In genomic region chr12:85270319-85270718, GRCm38 (mm10) we compare ENCODE assay signal across 8 mouse cellular contexts. TPM values are rescaled to one million over a fixed set of nuclear protein-coding genes. Genes with fewer than 3 reads are reported as not detected.
DNase-seq lines count a peak whose midpoint lies in the region; ATAC-seq and TF ChIP-seq lines count a peak whose summit lies in the region.

Gene Mlh3 (minus strand): TSS chr12:85270599.

- H3K9ac ChIP-seq in lung, embryonic 15.5 days, result peak within 1 kb of the TSS; percentile 70

- peak within 1 kb of the TSS; percentile 72 for H3K4me2 ChIP-seq in lung, embryonic 15.5 days

- no peaks in the 10 kb centered on the region for H3K27me3 ChIP-seq in G1E (ENCODE audit: insufficient read depth, low read length)
- no peaks in the 10 kb centered on the region for H3K27me3 ChIP-seq in hindbrain, embryonic 10.5 days (ENCODE audit: insufficient read depth, poor library complexity, severe bottlenecking)
- H3K27me3 ChIP-seq in lung, embryonic 15.5 days, result no peaks in the 10 kb centered on the region
- no peaks in the 10 kb centered on the region for H3K27me3 ChIP-seq in thymus, adult 2 months (ENCODE audit: control insufficient read depth, insufficient read depth, low read length)

- peaks cover 10% of the 10 kb centered on the region for H3K4me1 ChIP-seq in G1E (ENCODE audit: insufficient read depth, low read depth, low read length)
- peaks cover 5% of the 10 kb centered on the region for H3K4me1 ChIP-seq in hindbrain, embryonic 10.5 days (replicated peaks)
- peaks cover 18% of the 10 kb centered on the region for H3K4me1 ChIP-seq in lung, embryonic 15.5 days
- H3K4me1 ChIP-seq in thymus, adult 2 months (replicated peaks; ENCODE audit: control insufficient read depth, insufficient read depth, low read length), result no peaks in the 10 kb centered on the region

- no peaks in the 10 kb centered on the region for H3K9me3 ChIP-seq in G1E (replicated peaks)
- H3K9me3 ChIP-seq in hindbrain, embryonic 10.5 days, result 0 out of 2 replicates have a peak, but pooled peaks cover 7% of the 10 kb centered on the region
- no peaks in the 10 kb centered on the region for H3K9me3 ChIP-seq in lung, embryonic 15.5 days

- H3K27ac ChIP-seq in hindbrain, embryonic 10.5 days, result peak within 1 kb of the TSS; percentile 92
- H3K27ac ChIP-seq in lung, embryonic 15.5 days, result peak within 1 kb of the TSS; percentile 74
- no peak within 1 kb of the TSS for H3K27ac ChIP-seq in thymus, adult 2 months (ENCODE audit: control insufficient read depth, insufficient read depth, low read length)

- TF ChIP-seq POLR2A in thymus, adult 2 months (IDR thresholded peaks at IDR 0.05; ENCODE audit: control insufficient read depth, extremely low read depth, insufficient read depth, low read length, poor library complexity), result peak; percentile 78

- peak; percentile 67 for DNase-seq in G1E (ENCODE audit: low spot score)
- peak; percentile 92 for DNase-seq in cerebellum, adult 8-10 months
- DNase-seq in hindbrain, embryonic 10.5 days (ENCODE audit: low spot score), result peak; percentile 83
- DNase-seq in layer of hippocampus, adult 9-10 months (ENCODE audit: low spot score), result peak; percentile 59
- peak; percentile 72 for DNase-seq in ovary, adult 18-20 months (ENCODE audit: low spot score)
- DNase-seq in thymus, adult 2 months, result peak; percentile 86

- WGBS in hindbrain, embryonic 10.5 days, result under 1% methylated on average over 35 of the region's 35 CpGs
- 2% methylated on average over 35 of the region's 35 CpGs for WGBS in lung, embryonic 15.5 days
- WGBS in thymus, adult 2 months, result under 1% methylated on average over 35 of the region's 35 CpGs

- peaks cover 41% of the 10 kb centered on the region for H3K36me3 ChIP-seq in G1E (replicated peaks)
- H3K36me3 ChIP-seq in hindbrain, embryonic 10.5 days, result peaks cover 19% of the 10 kb centered on the region
- peaks cover 5% of the 10 kb centered on the region; the same call in 1 of the 2 replicates for H3K36me3 ChIP-seq in lung, embryonic 15.5 days
- H3K36me3 ChIP-seq in thymus, adult 2 months (ENCODE audit: control insufficient read depth, insufficient read depth, low read length), result peaks cover 3% of the 10 kb centered on the region; the same call in 1 of the 2 replicates

- peak; percentile 42; the same call in 1 of the 2 replicates for ATAC-seq in G1E (ENCODE audit: extremely low read depth, insufficient number of reproducible peaks, low FRiP score, poor library complexity, severe bottlenecking)
- peak; percentile 95 for ATAC-seq in frontal cortex, adult (ENCODE audit: low TSS enrichment)
- peak; percentile 82 for ATAC-seq in lung, embryonic 15.5 days (ENCODE audit: borderline replicate concordance, extremely low read depth, low FRiP score, low TSS enrichment)

- TF ChIP-seq CTCF in G1E (IDR thresholded peaks at IDR 0.05; ENCODE audit: low read depth, low read length), result no peak
- peak; percentile 78 for TF ChIP-seq CTCF in thymus, adult 2 months (IDR thresholded peaks at IDR 0.05; ENCODE audit: borderline replicate concordance, control insufficient read depth, extremely low read depth, insufficient read depth, low read length, poor library complexity)

- H3K4me3 ChIP-seq in G1E (ENCODE audit: low read depth, low read length), result peak within 1 kb of the TSS; percentile 70
- peak within 1 kb of the TSS; percentile 63 for H3K4me3 ChIP-seq in hindbrain, embryonic 10.5 days
- H3K4me3 ChIP-seq in lung, embryonic 15.5 days, result peak within 1 kb of the TSS; percentile 61
- peak within 1 kb of the TSS; percentile 82 for H3K4me3 ChIP-seq in thymus, adult 2 months (ENCODE audit: control insufficient read depth, insufficient read depth, low read length)

RNA-seq across cellular contexts. Expression of gene Mlh3, which starts in this region (rescaled TPM):
- total RNA-seq in G1E (2014; fragmentation: Nextera tagmentation), result 25.2 and 33.6 TPM in 2 replicates
- total RNA-seq in G1E (2017), result 19.5 and 20.8 TPM in 2 replicates
- polyA plus RNA-seq in G1E (2012), result 1.9 and 2.2 TPM in 2 replicates
- polyA plus RNA-seq in hindbrain, embryonic 10.5 days (2016; fragmentation: Nextera tagmentation; extraction: Ambion mirVana), result 5.5 and 8.8 TPM in 2 replicates
- polyA plus RNA-seq in lung, embryonic 15.5 days (2015; fragmentation: Nextera tagmentation; extraction: Ambion mirVana), result 8.1 and 9.3 TPM in 2 replicates
- polyA plus RNA-seq in thymus, adult 2 months (2012; rRNA removed), result 4.7 and 5.5 TPM in 2 replicates

Comparison
In these comparisons a context has a peak if more than half of its experiments do, and no peak if none do; other contexts are left out.
1. ATAC-seq: peak in every context shown above with its lines; median percentile 95 in frontal cortex, adult; 82 in lung, embryonic 15.5 days; 42 in G1E.